Mouse (Mus musculus) adrenal gland, adult 10 weeks (tissue): ENCODE measurements around the gene Pxylp1. TPM values are rescaled to one million over a fixed set of nuclear protein-coding genes. Genes with fewer than 3 reads are reported as not detected.

Experiments used
- polyA plus RNA-seq: library from polyadenylated mRNA; stranded (reverse); fragments of 350-450 nt; fragmentation: Illumina TruSeq; extraction: RNeasy Lipid Tissue Mini Kit (QIAGEN cat#74804); gene quantifications from one replicate; pipeline ENCODE4 v1.2.3, GENCODE M21; 2014; ENCODE audit warnings: low read depth, low replicate concordance

The Pxylp1 gene
- polyA plus RNA-seq = 4.1 TPM

DNA sequence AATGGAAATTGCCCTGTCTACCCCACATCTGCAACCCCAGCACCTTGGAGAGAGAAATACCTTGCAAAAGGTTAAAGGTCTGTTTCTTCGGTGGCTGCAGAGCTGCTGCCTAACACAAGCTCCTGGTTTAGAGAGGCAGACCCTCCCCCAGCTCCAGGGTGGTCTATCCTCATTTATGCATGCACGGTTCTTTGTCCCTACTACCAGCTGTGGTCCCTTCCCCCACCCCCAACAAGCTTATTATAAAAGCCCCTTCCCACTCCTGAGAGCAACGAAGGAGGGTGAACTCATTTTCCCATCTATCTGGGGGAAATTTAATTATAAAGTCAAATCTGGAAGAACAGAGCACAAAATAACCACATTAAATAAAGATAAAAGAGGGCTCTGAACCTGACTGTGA, at the start of gene Pxylp1:
Gene Pxylp1 (minus strand): TSS at position 124 of the 400 bp plus-strand sequence.

Other genes starting within 250 kb of the Pxylp1 start
- gene Zbtb38, start 139.8 kb downstream of the Pxylp1 start, polyA plus RNA-seq = 51.2 TPM
- gene Spsb4, start 126.2 kb upstream of the Pxylp1 start, polyA plus RNA-seq = 0.87 TPM
- gene Slc25a36, start 218.5 kb upstream of the Pxylp1 start, polyA plus RNA-seq = 210 TPM